Mouse (Mus musculus) heart, embryonic 16.5 days (tissue): Measurements from ENCODE around the gene Efcab6. TPM values are rescaled to one million over a fixed set of nuclear protein-coding genes. Genes with fewer than 3 reads are reported as not detected.
"Not testable (repeated sequence)": the region's sequence is repeated elsewhere in the genome, so short reads cannot be mapped to it uniquely, and the experiment has no call there.

ENCODE experiments used
- ATAC-seq: fragments of 200-750 bp; cut with Nextera tagmentation; replicated peaks from 2 replicates; pipeline ENCODE4 v1.8.0; 2017; ENCODE audit warnings: moderate number of reproducible peaks; ENCODE audit not compliant: insufficient read depth, low FRiP score; ENCODE audit errors: extremely low read depth
- H3K27ac ChIP-seq: fragments of 300-500 bp; sonication (generic); 2 replicates; pipeline ENCODE4 v1.5.1; 2014; ENCODE audit warnings: mild to moderate bottlenecking, low read length, control low read depth, moderate library complexity
- H3K27me3 ChIP-seq: fragments of 300-500 bp; sonication (generic); 2 replicates; pipeline ENCODE4 v1.6.1; 2014; ENCODE audit warnings: low read length, mixed read lengths; ENCODE audit not compliant: control insufficient read depth, insufficient read depth
- H3K36me3 ChIP-seq: fragments of 300-500 bp; sonication (generic); 2 replicates; pipeline ENCODE4 v1.6.1; 2014; ENCODE audit not compliant: control insufficient read depth, insufficient read depth
- H3K4me1 ChIP-seq: fragments of 300-500 bp; sonication (generic); 2 replicates; pipeline ENCODE4 v1.6.1; 2014; ENCODE audit warnings: low read length, mixed read lengths; ENCODE audit not compliant: control insufficient read depth, insufficient read depth
- H3K4me2 ChIP-seq: fragments of 300-500 bp; sonication (generic); 2 replicates; pipeline ENCODE4 v1.6.1; 2014; ENCODE audit warnings: low read depth, mild to moderate bottlenecking, control low read depth, low read length
- H3K4me3 ChIP-seq: fragments of 300-500 bp; sonication (generic); 2 replicates; pipeline ENCODE4 v1.5.1; 2014; ENCODE audit warnings: mild to moderate bottlenecking, control low read depth, low read length
- H3K9ac ChIP-seq: fragments of 300-500 bp; sonication (generic); 2 replicates; pipeline ENCODE4 v1.6.1; 2014; ENCODE audit warnings: low read length, control low read depth
- H3K9me3 ChIP-seq: fragments of 300-500 bp; sonication (generic); replicated peaks from 2 replicates; pipeline ENCODE4 v1.6.1; 2016; ENCODE audit warnings: low read length; ENCODE audit not compliant: control insufficient read depth
- WGBS: fragments of 180-500 bp; shearing (Covaris S2); extraction: QIAGEN DNeasy Blood & Tissue Kit; methylation state at CpG from one replicate; pipeline ENCODE4 v1.1.7; 2014; 5-methylcytosine and 5-hydroxymethylcytosine counted together
- polyA plus RNA-seq: library from polyadenylated mRNA; unstranded; fragments of >200 nt; fragmentation: Nextera tagmentation; extraction: Ambion mirVana; gene quantifications from 2 replicates; pipeline ENCODE4 v1.2.1, GENCODE M21; 2015

Efcab6 gene
- polyA plus RNA-seq, result 0.30 and 0.39 TPM in 2 replicates

- 3% methylated on average over 28 of the region's 29 CpGs for WGBS
- Histone ChIP-seq H3K4me3 (no peak within 1 kb of the TSS), H3K27me3 (peaks cover 38% of the 10 kb centered on the region), H3K9ac (no peak within 1 kb of the TSS), H3K4me1 (no peaks in the 10 kb centered on the region), H3K27ac (no peak within 1 kb of the TSS), H3K9me3 (peaks cover 11% of the 10 kb centered on the region), H3K4me2 (0 out of 2 replicates have a peak within 1 kb of the TSS, but pooled peaks have one; percentile 32), H3K36me3 (no peaks in the 10 kb centered on the region)
- no peak for ATAC-seq
Measured at GRCm38 (mm10) chr15:84065140-84065539, at the start of gene Efcab6. Gene Efcab6, minus strand, starts transcription at chr15:84065379.

GRCm38 (mm10) chr15:84113873-84114272 lies 48.7 kb upstream of the Efcab6 start:
- Histone ChIP-seq H3K4me1 (no peaks in the 10 kb centered on the region), H3K27ac (no peak overlapping the region), H3K9me3 (peaks cover 3% of the 10 kb centered on the region), H3K4me3 (no peak overlapping the region), H3K27me3 (peaks cover 3% of the 10 kb centered on the region; the same call in 1 of the 2 replicates), H3K4me2 (no peak overlapping the region), H3K9ac (no peak overlapping the region), H3K36me3 (no peaks in the 10 kb centered on the region)
- WGBS, result 62% methylated on average over 6 of the region's 6 CpGs
- no peak for ATAC-seq

GRCm38 (mm10) chr15:84108899-84109298 lies 43.7 kb upstream of the Efcab6 start:
- Histone ChIP-seq H3K36me3 (no peaks in the 10 kb centered on the region), H3K27me3 (peaks cover 48% of the 10 kb centered on the region), H3K4me3 (no peak overlapping the region), H3K9me3 (no peaks in the 10 kb centered on the region), H3K27ac (no peak overlapping the region), H3K9ac (no peak overlapping the region), H3K4me1 (peaks cover 5% of the 10 kb centered on the region; the same call in 1 of the 2 replicates), H3K4me2 (no peak overlapping the region)
- 7% methylated on average over 13 of the region's 13 CpGs for WGBS
- ATAC-seq, result no peak

GRCm38 (mm10) chr15:84105924-84106500 lies 40.8 kb upstream of the Efcab6 start:
- H3K9me3 ChIP-seq, result no peaks in the 10 kb centered on the region
- ATAC-seq, result no peak

GRCm38 (mm10) chr15:84105105-84105923 lies 40.1 kb upstream of the Efcab6 start, which contains the start of gene Sult4a1:
Gene Sult4a1, minus strand, starts transcription at chr15:84105754.
- H3K4me3 ChIP-seq, result peak within 1 kb of the TSS; percentile 52
- peaks cover 50% of the 10 kb centered on the region for H3K27me3 ChIP-seq
- peaks cover 5% of the 10 kb centered on the region; the same call in 1 of the 2 replicates for H3K4me1 ChIP-seq
- H3K4me2 ChIP-seq, result peak within 1 kb of the TSS; percentile 77
- H3K9me3 ChIP-seq, result no peaks in the 10 kb centered on the region
- no peaks in the 10 kb centered on the region for H3K36me3 ChIP-seq
- 3% methylated on average over 77 of the region's 77 CpGs for WGBS
- no peak within 1 kb of the TSS for H3K9ac ChIP-seq
- ATAC-seq, result no peak
- H3K27ac ChIP-seq, result no peak within 1 kb of the TSS

More at GRCm38 (mm10) chr15:84105924-84106500, 40.8 kb upstream of the Efcab6 start:
- Histone ChIP-seq H3K4me2 (peak overlapping the region; percentile 77), H3K9ac (no peak overlapping the region), H3K4me1 (peaks cover 5% of the 10 kb centered on the region; the same call in 1 of the 2 replicates), H3K27ac (no peak overlapping the region), H3K27me3 (peaks cover 50% of the 10 kb centered on the region), H3K4me3 (peak overlapping the region; percentile 52), H3K36me3 (no peaks in the 10 kb centered on the region)
- 14% methylated on average over 12 of the region's 12 CpGs for WGBS

- H3K4me2 ChIP-seq, result no peak overlapping the region
- ATAC-seq, result no peak
- H3K9ac ChIP-seq, result no peak overlapping the region
- H3K36me3 ChIP-seq, result no peaks in the 10 kb centered on the region
- 70% methylated on average over 7 of the region's 7 CpGs for WGBS
- no peaks in the 10 kb centered on the region for H3K9me3 ChIP-seq
- no peak overlapping the region for H3K4me3 ChIP-seq
- peaks cover 5% of the 10 kb centered on the region; the same call in 1 of the 2 replicates for H3K4me1 ChIP-seq
- H3K27me3 ChIP-seq, result peaks cover 50% of the 10 kb centered on the region
- H3K27ac ChIP-seq, result no peak overlapping the region
Measured at GRCm38 (mm10) chr15:84104626-84105025, 39.4 kb upstream of the Efcab6 start.

- not testable (repeated sequence) for H3K27ac ChIP-seq, H3K4me1 ChIP-seq, H3K9ac ChIP-seq, H3K27me3 ChIP-seq, ATAC-seq, H3K4me3 ChIP-seq, H3K9me3 ChIP-seq, H3K4me2 ChIP-seq, H3K36me3 ChIP-seq
- WGBS, result 80% methylated on average over 15 of the region's 15 CpGs
Measured at GRCm38 (mm10) chr15:84097536-84097935, 32.4 kb upstream of the Efcab6 start.

GRCm38 (mm10) chr15:84096051-84096450 lies 30.9 kb upstream of the Efcab6 start:
- Histone ChIP-seq H3K36me3 (no peaks in the 10 kb centered on the region), H3K9ac (no peak overlapping the region), H3K27ac (no peak overlapping the region), H3K9me3 (no peaks in the 10 kb centered on the region), H3K4me3 (no peak overlapping the region), H3K4me1 (no peaks in the 10 kb centered on the region), H3K4me2 (no peak overlapping the region), H3K27me3 (no peaks in the 10 kb centered on the region)
- ATAC-seq, result no peak
- WGBS, result 70% methylated on average over 8 of the region's 8 CpGs

- Histone ChIP-seq H3K27me3 (no peaks in the 10 kb centered on the region), H3K4me3 (no peak overlapping the region), H3K27ac (no peak overlapping the region), H3K9ac (no peak overlapping the region), H3K9me3 (no peaks in the 10 kb centered on the region), H3K36me3 (no peaks in the 10 kb centered on the region), H3K4me1 (no peaks in the 10 kb centered on the region), H3K4me2 (no peak overlapping the region)
- 53% methylated on average over 7 of the region's 7 CpGs for WGBS
- ATAC-seq, result no peak
Measured at GRCm38 (mm10) chr15:84094921-84095320, 29.7 kb upstream of the Efcab6 start.
